Mouse (Mus musculus) embryonic facial prominence, embryonic 12.5 days (tissue): Measurements from ENCODE around the gene Rbm44. TPM values are rescaled to one million over a fixed set of nuclear protein-coding genes. Genes with fewer than 3 reads are reported as not detected.

Source experiments
- ATAC-seq: fragments of 200-750 bp; cut with Nextera tagmentation; 2 replicates; pipeline ENCODE4 v1.8.0; 2017; ENCODE audit not compliant: insufficient number of reproducible peaks, insufficient read depth, low FRiP score, low TSS enrichment
- H3K27ac ChIP-seq: fragments of 300-500 bp; sonication (generic); 2 replicates; pipeline ENCODE4 v1.5.1; 2016; ENCODE audit warnings: mild to moderate bottlenecking
- H3K27me3 ChIP-seq: fragments of 300-500 bp; sonication (generic); 2 replicates; pipeline ENCODE4 v1.6.1; 2016; ENCODE audit warnings: mild to moderate bottlenecking, moderate library complexity
- H3K36me3 ChIP-seq: fragments of 300-500 bp; sonication (generic); 2 replicates; pipeline ENCODE4 v1.6.1; 2016; ENCODE audit warnings: mild to moderate bottlenecking
- H3K4me1 ChIP-seq: fragments of 300-500 bp; sonication (generic); 2 replicates; pipeline ENCODE4 v1.6.1; 2016
- H3K4me2 ChIP-seq: fragments of 300-500 bp; sonication (generic); replicated peaks from 2 replicates; pipeline ENCODE4 v1.6.1; 2016; ENCODE audit warnings: mild to moderate bottlenecking, moderate library complexity
- H3K4me3 ChIP-seq: fragments of 300-500 bp; sonication (generic); 2 replicates; pipeline ENCODE4 v1.5.1; 2016; ENCODE audit warnings: mild to moderate bottlenecking
- H3K9ac ChIP-seq: fragments of 300-500 bp; sonication (generic); 2 replicates; pipeline ENCODE4 v1.6.1; 2016; ENCODE audit warnings: mild to moderate bottlenecking, moderate library complexity
- H3K9me3 ChIP-seq: fragments of 300-500 bp; sonication (generic); 2 replicates; pipeline ENCODE4 v1.6.1; 2016; ENCODE audit warnings: mild to moderate bottlenecking, moderate library complexity
- WGBS: fragments of 180-500 bp; shearing (Covaris S2); methylation state at CpG from one replicate; pipeline ENCODE4 v1.1.7; 2016; 5-methylcytosine and 5-hydroxymethylcytosine counted together
- polyA plus RNA-seq: library from polyadenylated mRNA; unstranded; fragments of >200 nt; fragmentation: Nextera tagmentation; extraction: Ambion mirVana; gene quantifications from 2 replicates; pipeline ENCODE4 v1.2.1, GENCODE M21; 2016

The Rbm44 gene
- 1.4 and 1.5 TPM in 2 replicates for polyA plus RNA-seq

- no peak for ATAC-seq
- Histone ChIP-seq H3K36me3 (no peaks in the 10 kb centered on the region), H3K9ac (no peak within 1 kb of the TSS), H3K27me3 (no peaks in the 10 kb centered on the region), H3K27ac (no peak within 1 kb of the TSS), H3K9me3 (no peaks in the 10 kb centered on the region), H3K4me1 (no peaks in the 10 kb centered on the region), H3K4me3 (no peak within 1 kb of the TSS), H3K4me2 (no peak within 1 kb of the TSS)
- 66% methylated on average over 20 of the region's 20 CpGs for WGBS
Observed at GRCm38 (mm10) chr1:91144813-91145212, at the start of gene Rbm44. Gene Rbm44 (plus strand): TSS chr1:91145089.

GRCm38 (mm10) chr1:91095258-91095657 is 49.6 kb upstream of the Rbm44 start:
- H3K9ac ChIP-seq, result no peak overlapping the region
- ATAC-seq, result no peak
- WGBS, result 73% methylated on average over 3 of the region's 3 CpGs
- no peaks in the 10 kb centered on the region for H3K27me3 ChIP-seq
- no peaks in the 10 kb centered on the region for H3K36me3 ChIP-seq
- H3K27ac ChIP-seq, result no peak overlapping the region
- peaks cover 20% of the 10 kb centered on the region for H3K4me1 ChIP-seq
- H3K4me2 ChIP-seq, result no peak overlapping the region
- no peak overlapping the region for H3K4me3 ChIP-seq
- H3K9me3 ChIP-seq, result no peaks in the 10 kb centered on the region

- Histone ChIP-seq H3K4me2 (no peak overlapping the region), H3K4me1 (peaks cover 20% of the 10 kb centered on the region), H3K27ac (no peak overlapping the region), H3K27me3 (no peaks in the 10 kb centered on the region), H3K9me3 (no peaks in the 10 kb centered on the region), H3K4me3 (no peak overlapping the region), H3K36me3 (no peaks in the 10 kb centered on the region), H3K9ac (no peak overlapping the region)
- no peak for ATAC-seq
- WGBS, result 59% methylated on average over 1 of the region's 1 CpGs
Observed at GRCm38 (mm10) chr1:91095853-91096252, 49.0 kb upstream of the Rbm44 start.

- Histone ChIP-seq H3K9me3 (no peaks in the 10 kb centered on the region), H3K4me1 (peaks cover 20% of the 10 kb centered on the region), H3K9ac (no peak overlapping the region), H3K36me3 (no peaks in the 10 kb centered on the region; the same call in 1 of the 2 replicates), H3K27me3 (no peaks in the 10 kb centered on the region), H3K4me2 (no peak overlapping the region), H3K27ac (no peak overlapping the region), H3K4me3 (no peak overlapping the region)
- WGBS, result 50% methylated on average over 5 of the region's 5 CpGs
- no peak for ATAC-seq
Observed at GRCm38 (mm10) chr1:91096490-91096889, 48.4 kb upstream of the Rbm44 start.

GRCm38 (mm10) chr1:91097283-91097834 is 47.5 kb upstream of the Rbm44 start:
- Histone ChIP-seq H3K4me1 (peaks cover 14% of the 10 kb centered on the region), H3K36me3 (no peaks in the 10 kb centered on the region; the same call in 1 of the 2 replicates), H3K27me3 (no peaks in the 10 kb centered on the region), H3K27ac (no peak overlapping the region), H3K9ac (no peak overlapping the region), H3K4me3 (no peak overlapping the region), H3K4me2 (no peak overlapping the region), H3K9me3 (no peaks in the 10 kb centered on the region)
- WGBS, result 94% methylated on average over 11 of the region's 11 CpGs
- ATAC-seq, result no peak

- ATAC-seq, result no peak
- no peak overlapping the region for H3K27ac ChIP-seq
- WGBS, result 18% methylated on average over 6 of the region's 6 CpGs
Observed at GRCm38 (mm10) chr1:91098887-91099286, 46.0 kb upstream of the Rbm44 start.

GRCm38 (mm10) chr1:91101709-91102440 is 43.0 kb upstream of the Rbm44 start:
- no peaks in the 10 kb centered on the region for H3K4me1 ChIP-seq
- H3K9me3 ChIP-seq, result no peaks in the 10 kb centered on the region
- no peak overlapping the region for H3K4me3 ChIP-seq
- no peak overlapping the region for H3K27ac ChIP-seq
- 80% methylated on average over 11 of the region's 11 CpGs for WGBS
- no peak for ATAC-seq
- peaks cover 6% of the 10 kb centered on the region; the same call in 1 of the 2 replicates for H3K36me3 ChIP-seq
- no peaks in the 10 kb centered on the region for H3K27me3 ChIP-seq
- no peak overlapping the region for H3K4me2 ChIP-seq
- H3K9ac ChIP-seq, result no peak overlapping the region

More at GRCm38 (mm10) chr1:91098887-91099286, 46.0 kb upstream of the Rbm44 start:
- no peaks in the 10 kb centered on the region for H3K27me3 ChIP-seq
- H3K4me2 ChIP-seq, result no peak overlapping the region
- no peak overlapping the region for H3K9ac ChIP-seq
- H3K36me3 ChIP-seq, result no peaks in the 10 kb centered on the region; the same call in 1 of the 2 replicates
- H3K9me3 ChIP-seq, result no peaks in the 10 kb centered on the region
- no peak overlapping the region for H3K4me3 ChIP-seq
- peaks cover 12% of the 10 kb centered on the region for H3K4me1 ChIP-seq

GRCm38 (mm10) chr1:91103366-91103983 is 41.4 kb upstream of the Rbm44 start:
- Histone ChIP-seq H3K4me2 (no peak overlapping the region), H3K27ac (no peak overlapping the region), H3K9me3 (no peaks in the 10 kb centered on the region), H3K9ac (no peak overlapping the region), H3K4me3 (no peak overlapping the region), H3K27me3 (no peaks in the 10 kb centered on the region), H3K36me3 (peaks cover 8% of the 10 kb centered on the region; the same call in 1 of the 2 replicates), H3K4me1 (no peaks in the 10 kb centered on the region)
- WGBS, result 92% methylated on average over 15 of the region's 15 CpGs
- no peak for ATAC-seq

- WGBS, result 73% methylated on average over 5 of the region's 5 CpGs
Observed at GRCm38 (mm10) chr1:91107548-91107947, 37.3 kb upstream of the Rbm44 start.

GRCm38 (mm10) chr1:91109302-91109701 is 35.6 kb upstream of the Rbm44 start:
- no peak overlapping the region for H3K4me3 ChIP-seq
- no peaks in the 10 kb centered on the region for H3K9me3 ChIP-seq
- no peak for ATAC-seq
- H3K9ac ChIP-seq, result no peak overlapping the region
- WGBS, result 56% methylated on average over 4 of the region's 4 CpGs
- no peak overlapping the region for H3K4me2 ChIP-seq
- H3K4me1 ChIP-seq, result no peaks in the 10 kb centered on the region; the same call in 1 of the 2 replicates
- peaks cover 17% of the 10 kb centered on the region; the same call in 1 of the 2 replicates for H3K36me3 ChIP-seq
- H3K27ac ChIP-seq, result no peak overlapping the region
- no peaks in the 10 kb centered on the region for H3K27me3 ChIP-seq

More at GRCm38 (mm10) chr1:91107548-91107947, 37.3 kb upstream of the Rbm44 start:
- no peak overlapping the region for H3K27ac ChIP-seq
- no peak overlapping the region for H3K9ac ChIP-seq
- H3K27me3 ChIP-seq, result no peaks in the 10 kb centered on the region
- ATAC-seq, result no peak
- H3K4me2 ChIP-seq, result no peak overlapping the region
- H3K9me3 ChIP-seq, result no peaks in the 10 kb centered on the region
- H3K4me1 ChIP-seq, result no peaks in the 10 kb centered on the region; the same call in 1 of the 2 replicates
- H3K4me3 ChIP-seq, result no peak overlapping the region
- H3K36me3 ChIP-seq, result peaks cover 18% of the 10 kb centered on the region; the same call in 1 of the 2 replicates

- Histone ChIP-seq H3K4me3 (no peak overlapping the region), H3K27ac (no peak overlapping the region), H3K4me2 (no peak overlapping the region), H3K9ac (no peak overlapping the region), H3K9me3 (no peaks in the 10 kb centered on the region), H3K27me3 (no peaks in the 10 kb centered on the region), H3K36me3 (peaks cover 24% of the 10 kb centered on the region), H3K4me1 (no peaks in the 10 kb centered on the region; the same call in 1 of the 2 replicates)
- 93% methylated on average over 14 of the region's 14 CpGs for WGBS
- ATAC-seq, result no peak
Observed at GRCm38 (mm10) chr1:91112171-91112570, 32.7 kb upstream of the Rbm44 start.
